In genomic region chr4:131015156-131015555, GRCm38 (mm10) we compare ENCODE assay signal across 19 mouse cellular contexts.
DNase-seq lines count a peak whose midpoint lies in the region; ATAC-seq lines count a peak whose summit lies in the region.
"Had no signal": no experiment of that assay in that cellular context is flagged by ENCODE, and none has a peak within 500 bp of the region (broad histone marks: within the 10 kb centered on the region; RNA-seq: fewer than 3 reads in every experiment).

No protein-coding gene starts in this region.

- H3K27me3 ChIP-seq in neural tube, embryonic 13.5 days, result peaks cover 9% of the 10 kb centered on the region; the same call in 1 of the 2 replicates
- H3K27me3 ChIP-seq in hindbrain, embryonic 14.5 days (ENCODE audit: control insufficient read depth, insufficient read depth, low read length), result no peaks in the 10 kb centered on the region
- H3K27me3 ChIP-seq: limb, embryonic 13.5 days had no signal

- H3K4me1 ChIP-seq in neural tube, embryonic 13.5 days (replicated peaks), result peaks cover 29% of the 10 kb centered on the region
- H3K4me1 ChIP-seq in hindbrain, embryonic 14.5 days (replicated peaks; ENCODE audit: control insufficient read depth, insufficient read depth, low read length), result 0 out of 2 replicates have a peak, but pooled peaks cover 9% of the 10 kb centered on the region
- H3K4me1 ChIP-seq: heart, embryonic 10.5 days had no signal

- WGBS in neural tube, embryonic 13.5 days, result 27% methylated on average over 2 of the region's 2 CpGs
- 10% methylated on average over 2 of the region's 2 CpGs for WGBS in hindbrain, embryonic 14.5 days

- ATAC-seq in neural tube, embryonic 13.5 days (ENCODE audit: low read depth), result no peak
- no peak for ATAC-seq in hindbrain, embryonic 14.5 days (ENCODE audit: low FRiP score)
- ATAC-seq: CD4-positive, CD25-positive, alpha-beta regulatory T cell, adult 4 months had no signal

- H3K4me3 ChIP-seq in neural tube, embryonic 13.5 days, result no peak overlapping the region
- H3K4me3 ChIP-seq in hindbrain, embryonic 14.5 days (replicated peaks; ENCODE audit: low read length), result no peak overlapping the region
- H3K4me3 ChIP-seq: heart, embryonic 10.5 days; left cerebral cortex, adult 2 months; limb, embryonic 13.5 days had no signal

- peak; percentile 35 for DNase-seq in embryo, embryonic 11 days
- no peak for DNase-seq in embryo, embryonic 10.5 days (ENCODE audit: low spot score)
- DNase-seq in neural tube, embryonic 10.5 days (ENCODE audit: extremely low spot score, low spot score), result no peak
- DNase-seq in hindbrain, embryonic 14.5 days (ENCODE audit: low spot score), result no peak
- no peak for DNase-seq in layer of hippocampus, adult 9-11 months
- DNase-seq in frontal cortex, postnatal 14 days (ENCODE audit: low spot score in 2 of 2), result no peak
- DNase-seq in lung, postnatal 10 days, result no peak
- DNase-seq: adrenal gland, postnatal 36 days; cerebellum, adult 8-10 months; heart, postnatal 10 days; right cerebral cortex, postnatal 14 days had no signal

- no peak overlapping the region for H3K4me2 ChIP-seq in neural tube, embryonic 13.5 days
- no peak overlapping the region for H3K4me2 ChIP-seq in hindbrain, embryonic 14.5 days (replicated peaks)

- H3K9me3 ChIP-seq in neural tube, embryonic 13.5 days, result peaks cover 3% of the 10 kb centered on the region; the same call in 1 of the 2 replicates
- H3K9me3 ChIP-seq in hindbrain, embryonic 14.5 days (ENCODE audit: control insufficient read depth, low read length), result no peaks in the 10 kb centered on the region
- H3K9me3 ChIP-seq: G1E; heart, embryonic 10.5 days; limb, embryonic 13.5 days had no signal

- H3K36me3 ChIP-seq in neural tube, embryonic 13.5 days, result no peaks in the 10 kb centered on the region
- no peaks in the 10 kb centered on the region for H3K36me3 ChIP-seq in hindbrain, embryonic 14.5 days (replicated peaks; ENCODE audit: control insufficient read depth, insufficient read depth)
- H3K36me3 ChIP-seq: G1E; heart, embryonic 10.5 days; limb, embryonic 13.5 days had no signal

- H3K9ac ChIP-seq in neural tube, embryonic 13.5 days, result no peak overlapping the region
- H3K9ac ChIP-seq in hindbrain, embryonic 14.5 days, result no peak overlapping the region
- H3K9ac ChIP-seq: limb, embryonic 13.5 days; liver, embryonic 14.5 days had no signal

- peak overlapping the region; percentile 61 for H3K27ac ChIP-seq in neural tube, embryonic 13.5 days (replicated peaks)
- H3K27ac ChIP-seq in hindbrain, embryonic 14.5 days, result 0 out of 2 replicates have a peak overlapping the region, but pooled peaks have one; percentile 43
- H3K27ac ChIP-seq: heart, embryonic 10.5 days; left cerebral cortex, adult 2 months; limb, embryonic 13.5 days; liver, embryonic 14.5 days; stomach, postnatal 0 days had no signal
